Mouse (Mus musculus) heart, adult 8-10 months (tissue): Measurements from ENCODE around the gene Gm49392. TPM values are rescaled to one million over a fixed set of nuclear protein-coding genes. Genes with fewer than 3 reads are reported as not detected.

Experiments
- total RNA-seq, 4 experiments: library from RNA; stranded (reverse); gene quantifications; 2 replicates each; pipeline ENCODE4 v1.2.4; 2022

The Gm49392 gene
- total RNA-seq, 4 experiments from 2014 or later, result 0.69 to 2.7 (median 1.4) TPM

Other genes with a start within 250 kb of the Gm49392 start
- not detected for gene BC051665, start 110.5 kb downstream of the Gm49392 start, total RNA-seq
- not detected for gene Ctsll3, start 94.0 kb downstream of the Gm49392 start, total RNA-seq
- under 1 TPM in 2 of 4 experiments, not detected in 2; 0.31 to 0.92 TPM for gene 4930486L24Rik, start 32.4 kb downstream of the Gm49392 start, total RNA-seq
- 10 to 100 TPM in 1 of 4 experiments, 1 to 10 TPM in 3; 4.5 to 11.0 (median 6.1) TPM for gene Ctla2b, start 553 bp upstream of the Gm49392 start, total RNA-seq
- not detected for gene Tpbpb, start 8.0 kb upstream of the Gm49392 start, total RNA-seq
- gene Gm49393, start 38.7 kb upstream of the Gm49392 start, total RNA-seq, result not detected
- gene Gm49391, start 39.7 kb upstream of the Gm49392 start, total RNA-seq, result 1 to 10 TPM; 1.5 to 5.0 (median 3.1) TPM
- 10 to 100 TPM; 61.7 to 73.7 (median 68.6) TPM for gene Ctla2a, start 39.7 kb upstream of the Gm49392 start, total RNA-seq
- gene Tpbpa, start 45.1 kb upstream of the Gm49392 start, total RNA-seq, result not detected
- gene Ctsj, start 109.1 kb upstream of the Gm49392 start, total RNA-seq, result not detected
- not detected for gene Ctsq, start 143.7 kb upstream of the Gm49392 start, total RNA-seq